Mouse (Mus musculus) liver, adult (tissue): ENCODE measurements around the gene Nlgn3.

Source experiments
- GATA4 ChIP-seq: IDR thresholded peaks from 2 replicates; pipeline ENCODE4 v1.6.1; 2014; ENCODE audit warnings: mild to moderate bottlenecking, low read length; ENCODE audit not compliant: insufficient replicate concordance

Nlgn3 gene

DNA sequence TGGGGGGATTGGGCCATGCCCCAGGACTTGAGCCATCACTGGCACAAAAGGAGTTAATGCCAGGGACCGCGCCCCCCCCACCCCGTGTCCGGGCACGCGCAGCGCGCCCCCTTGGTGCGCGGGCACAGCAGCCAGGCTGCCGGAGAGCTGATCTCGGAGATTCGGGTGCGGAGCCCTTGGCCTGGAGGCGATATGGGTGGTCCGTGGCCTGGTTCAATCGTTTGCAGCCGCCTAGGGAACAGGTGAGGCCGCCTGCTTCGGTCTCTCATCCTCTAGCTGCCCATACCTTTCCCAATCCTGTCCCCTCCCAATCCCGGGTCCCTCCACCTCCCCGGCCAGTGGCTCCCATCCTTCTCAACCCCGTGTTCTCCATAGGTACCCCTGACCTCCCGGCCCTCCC lies at the start of gene Nlgn3:
Nlgn3 (plus strand) TSS at position 114 of the 400 bp plus-strand sequence.
- TF ChIP-seq GATA4: no peak

DNA sequence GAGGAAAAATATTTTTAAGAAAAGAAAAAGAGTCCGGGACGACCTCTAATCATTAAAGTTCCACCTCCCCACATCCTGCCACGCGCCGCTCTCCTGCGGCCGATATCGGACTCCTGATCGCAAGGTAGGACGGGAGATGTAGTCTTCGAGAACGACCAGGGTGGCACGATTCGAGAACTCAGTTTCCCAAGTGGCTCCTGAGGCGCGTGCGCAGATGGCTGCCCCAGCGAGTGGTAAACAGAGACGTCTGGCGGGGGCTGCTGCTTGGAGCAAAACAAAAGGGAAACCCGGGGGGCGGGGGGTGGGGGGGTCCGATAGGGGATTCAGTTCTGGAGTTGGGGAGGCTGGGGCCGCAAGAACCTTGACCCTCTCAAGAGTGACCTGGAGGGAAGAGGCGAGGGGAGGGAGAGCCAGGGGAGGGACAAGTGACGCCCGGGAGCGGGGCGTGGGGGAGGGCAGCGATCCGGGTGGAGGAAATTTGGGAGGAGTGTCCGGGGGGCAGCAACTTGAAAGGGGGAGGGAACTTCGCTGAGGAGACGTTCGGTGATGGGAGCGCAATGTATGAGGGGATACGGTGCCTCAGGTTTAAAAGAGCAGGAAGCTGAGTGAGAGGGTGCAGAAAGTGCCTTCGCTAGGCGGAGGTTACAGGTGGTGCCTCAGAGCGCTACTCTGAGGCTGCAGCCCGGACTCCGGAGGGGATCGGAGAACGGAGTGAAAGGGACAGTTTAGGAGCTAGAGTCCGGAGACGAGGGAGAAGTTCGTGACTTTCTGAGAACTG lies 44.8 kb upstream of the Nlgn3 start, which contains the start of gene Foxo4:
Foxo4 (plus strand) TSS at position 577 of the 778 bp plus-strand sequence.
- peak; percentile 73; the same call in 1 of the 2 replicates for TF ChIP-seq GATA4

DNA sequence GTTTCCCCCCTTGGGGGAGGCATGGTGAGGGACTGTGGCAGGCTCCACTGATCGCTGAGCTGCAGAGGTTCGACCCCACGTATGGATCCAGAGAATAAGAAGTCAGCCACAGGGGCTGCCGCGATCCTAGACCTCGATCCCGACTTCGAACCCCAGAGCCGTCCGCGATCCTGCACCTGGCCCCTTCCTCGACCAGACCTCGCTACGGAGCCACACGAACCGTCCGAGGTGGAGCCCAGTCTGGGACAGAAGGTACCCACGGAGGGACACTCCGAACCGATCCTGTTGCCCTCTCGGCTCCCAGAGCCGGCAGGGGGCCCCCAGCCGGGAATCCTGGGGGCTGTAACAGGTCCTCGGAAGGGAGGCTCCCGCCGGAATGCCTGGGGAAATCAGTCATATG lies 44.2 kb upstream of the Nlgn3 start:
- TF ChIP-seq GATA4: no peak

DNA sequence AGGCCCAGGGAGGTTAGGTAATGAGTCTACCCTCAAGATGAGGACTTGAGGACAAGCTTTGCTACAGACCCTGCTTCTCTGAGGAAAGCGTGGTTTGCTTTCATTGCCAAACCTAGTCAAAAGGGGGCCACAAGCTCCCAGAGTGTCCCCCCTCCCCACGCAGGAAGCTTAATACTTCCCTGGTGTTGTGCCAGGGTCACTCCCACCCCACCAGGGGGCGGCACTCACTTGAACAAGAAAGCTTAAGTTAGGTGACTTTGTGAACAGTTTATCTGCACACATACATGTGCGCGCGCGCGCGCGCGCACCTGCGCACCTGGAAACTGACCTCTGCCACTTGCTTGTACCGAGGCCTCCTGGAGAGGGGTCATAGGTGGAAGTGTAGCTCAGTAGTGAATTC lies 42.4 kb upstream of the Nlgn3 start:
- TF ChIP-seq GATA4: no peak

GRCm38 (mm10) chrX:101260441-101261325 lies 38.3 kb upstream of the Nlgn3 start:
- no peak for TF ChIP-seq GATA4

DNA sequence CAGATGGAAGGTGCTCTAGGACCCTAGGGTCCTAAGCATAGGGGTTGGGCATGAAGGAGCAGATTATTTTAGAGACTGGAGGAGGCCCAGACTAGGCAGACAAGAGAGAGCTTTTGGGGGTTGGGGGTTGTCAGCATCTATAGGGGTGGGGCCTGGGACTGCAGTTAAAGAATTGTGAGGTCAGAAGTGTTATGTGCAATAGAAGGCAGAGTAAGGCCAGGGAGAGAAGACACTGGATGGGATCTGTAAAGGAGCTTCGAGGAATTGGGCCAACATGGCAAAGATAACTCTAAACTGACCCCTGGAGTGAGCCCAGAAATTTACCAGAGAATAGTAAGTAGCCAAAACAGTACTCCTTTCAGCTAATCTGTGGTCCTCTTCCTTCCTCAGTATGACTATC lies 35.1 kb upstream of the Nlgn3 start, which contains the start of gene Gm614:
Gm614 (minus strand) TSS at position 101 of the 400 bp plus-strand sequence.
- TF ChIP-seq GATA4: no peak

DNA sequence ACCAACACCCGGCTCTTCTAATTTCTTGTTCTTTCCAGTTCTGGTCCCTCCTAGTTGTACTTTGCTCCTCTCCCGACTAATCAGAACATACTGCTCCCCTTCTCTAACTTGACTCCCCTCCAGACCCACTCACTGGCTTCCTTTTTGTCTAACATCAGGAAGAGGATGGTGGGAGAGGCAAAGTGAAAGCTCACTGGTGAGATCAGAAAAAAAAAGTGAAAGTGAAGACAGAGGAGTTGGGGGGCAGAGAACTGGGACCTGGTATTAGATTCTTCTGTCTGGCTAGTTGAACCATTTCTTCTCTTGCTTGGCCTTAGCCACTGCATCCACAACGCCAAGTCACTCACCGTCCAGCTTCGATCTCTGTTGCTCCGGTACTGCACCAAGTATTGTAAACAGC lies 32.3 kb upstream of the Nlgn3 start:
- no peak for TF ChIP-seq GATA4

GRCm38 (mm10) chrX:101268025-101268754 lies 30.8 kb upstream of the Nlgn3 start, which contains the start of gene Il2rg:
Gene Il2rg, minus strand, starts transcription at chrX:101268255.
- no peak for TF ChIP-seq GATA4

DNA sequence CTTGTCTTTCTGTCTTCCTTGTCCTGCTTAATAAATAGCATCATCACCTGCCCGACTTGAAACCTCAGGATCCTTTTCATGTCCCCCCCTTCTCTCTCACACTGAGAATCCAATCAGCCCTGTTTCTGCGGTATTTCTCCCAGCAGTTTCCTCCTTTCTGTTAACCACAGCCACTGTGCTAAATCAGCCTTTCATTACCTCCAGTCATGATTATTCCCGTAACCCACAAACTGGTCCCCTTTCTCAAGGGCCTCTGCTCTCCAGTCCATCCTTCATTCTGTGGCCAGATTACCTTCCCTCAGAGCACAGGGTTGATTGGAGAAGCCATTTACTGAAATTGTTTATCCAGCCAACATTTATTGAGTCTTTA lies 30.2 kb upstream of the Nlgn3 start, which contains the start of gene Gm20489:
Gm20489 (minus strand) TSS at position 269 of the 370 bp plus-strand sequence.
- no peak for TF ChIP-seq GATA4

DNA sequence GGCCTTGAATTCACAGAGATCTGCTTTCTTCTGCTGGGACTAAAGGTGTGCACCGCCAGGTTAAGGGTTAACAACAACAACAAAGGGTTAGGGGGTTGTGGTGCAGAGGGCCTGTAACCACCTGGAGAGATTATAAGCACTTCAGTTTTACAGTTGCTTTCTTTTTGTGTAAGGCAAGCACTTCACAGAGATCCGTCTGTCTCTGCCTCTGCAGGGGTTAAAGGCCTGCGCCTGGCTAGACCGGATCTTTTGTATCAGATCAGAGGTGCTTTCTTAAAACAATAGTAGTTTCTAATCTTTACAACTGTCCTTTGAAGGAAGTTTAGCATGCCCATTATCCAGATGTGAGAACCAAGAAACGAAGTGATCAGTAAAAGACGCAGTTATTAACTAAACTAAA lies 25.6 kb upstream of the Nlgn3 start:
- no peak for TF ChIP-seq GATA4

- peak; percentile 45; the same call in 1 of the 2 replicates for TF ChIP-seq GATA4
Measured at GRCm38 (mm10) chrX:101273875-101274738, 24.9 kb upstream of the Nlgn3 start, which contains the start of gene Med12. Gene Med12, plus strand, starts transcription at chrX:101274030.

DNA sequence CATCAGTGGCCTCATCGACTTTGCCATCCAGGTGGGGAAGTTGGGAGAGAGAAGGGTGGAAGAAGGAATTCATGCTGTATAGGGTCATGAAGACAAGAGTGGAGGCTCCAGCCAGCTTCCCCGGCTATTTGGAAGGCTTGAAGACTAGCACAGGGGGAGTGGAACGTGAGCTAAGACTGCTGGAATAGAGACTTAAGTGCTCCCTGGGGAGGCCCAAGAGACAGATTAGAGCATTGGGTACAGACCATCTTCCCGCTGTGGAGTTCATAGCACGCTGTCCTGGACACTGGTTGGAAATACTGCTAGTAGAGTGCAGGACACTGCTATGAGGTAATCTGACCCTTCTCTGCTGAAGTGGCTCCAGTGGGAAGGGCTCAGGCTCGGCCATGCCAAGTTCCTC lies 16.2 kb upstream of the Nlgn3 start:
- TF ChIP-seq GATA4: no peak

DNA sequence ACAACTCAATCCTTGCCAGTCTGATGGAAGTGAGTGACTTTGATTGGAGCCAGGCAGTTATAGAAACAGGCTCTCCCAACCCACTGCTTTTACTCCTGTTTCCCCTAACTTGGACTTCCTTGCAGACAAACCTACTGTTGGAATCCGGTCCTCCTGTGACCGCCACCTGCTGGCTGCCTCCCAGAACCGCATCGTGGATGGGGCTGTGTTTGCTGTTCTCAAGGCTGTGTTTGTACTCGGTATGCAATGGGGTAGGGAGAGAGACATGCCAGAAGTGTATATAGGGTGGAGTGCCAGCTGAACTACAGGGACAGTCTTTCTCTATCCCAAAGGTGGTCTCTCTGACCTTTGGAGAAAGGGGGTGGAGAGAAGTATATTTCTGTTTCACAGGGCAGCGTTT lies 13.4 kb upstream of the Nlgn3 start:
- TF ChIP-seq GATA4: no peak
